Comparison of ENCODE assay signal across 25 mouse cellular contexts in the genomic region with DNA sequence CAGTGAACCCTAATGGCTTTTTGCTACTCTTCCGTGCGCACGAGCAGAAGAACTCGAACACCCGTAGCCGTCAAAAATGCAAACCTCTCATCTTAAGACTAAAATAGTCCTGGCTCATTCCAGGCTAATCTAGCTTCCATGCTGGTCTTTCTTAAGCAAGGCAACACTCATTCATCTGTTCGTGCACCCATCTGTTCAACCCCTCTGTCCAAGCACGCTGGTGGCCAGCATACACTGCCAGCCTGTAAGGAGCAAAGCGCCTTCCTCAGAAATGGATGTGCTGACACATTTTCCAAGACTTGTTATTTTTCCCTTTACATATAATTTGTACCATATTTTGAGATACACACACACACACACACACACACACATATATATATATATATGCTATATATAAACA.
DNase-seq lines count a peak whose midpoint lies in the region; ATAC-seq lines count a peak whose summit lies in the region.
"Had no signal": no experiment of that assay in that cellular context is flagged by ENCODE, and none has a peak within 500 bp of the region (broad histone marks: within the 10 kb centered on the region; RNA-seq: fewer than 3 reads in every experiment).

No protein-coding gene starts in this region.

- WGBS in midbrain, embryonic 11.5 days, result 93% methylated on average over 9 of the region's 9 CpGs

- H3K4me2 ChIP-seq in midbrain, embryonic 11.5 days, result no peak overlapping the region
- H3K4me2 ChIP-seq: kidney, embryonic 15.5 days had no signal

- H3K36me3 ChIP-seq in midbrain, embryonic 11.5 days (ENCODE audit: control insufficient read depth, insufficient read depth, low read length), result 0 out of 2 replicates have a peak, but pooled peaks cover 2% of the 10 kb centered on the region

- H3K4me1 ChIP-seq in midbrain, embryonic 11.5 days (ENCODE audit: control insufficient read depth, insufficient read depth, low read length), result no peaks in the 10 kb centered on the region
- H3K4me1 ChIP-seq: kidney, embryonic 15.5 days had no signal

- H3K9ac ChIP-seq in midbrain, embryonic 11.5 days (ENCODE audit: low read length), result no peak overlapping the region
- H3K9ac ChIP-seq: kidney, embryonic 15.5 days; liver, embryonic 14.5 days had no signal

- H3K4me3 ChIP-seq in midbrain, embryonic 11.5 days (ENCODE audit: low read depth, low read length), result no peak overlapping the region
- H3K4me3 ChIP-seq: gastrocnemius, adult 2 months; heart, adult 2 months; kidney, embryonic 15.5 days; layer of hippocampus, adult 2 months had no signal

- peak; percentile 36 to 45 for DNase-seq in cerebellum, postnatal 14 days
- no peak for DNase-seq in cerebellum, adult 11 months
- DNase-seq in frontal cortex, postnatal 10 days (ENCODE audit: low spot score in 2 of 2), result peak; percentile 32 to 36
- DNase-seq in frontal cortex, postnatal 14 days (ENCODE audit: low spot score in 2 of 2), result no peak
- peak; percentile 66 to 81 for DNase-seq in right cerebral cortex, postnatal 10 days (ENCODE audit: low spot score in 2 of 2)
- DNase-seq in right cerebral cortex, postnatal 25 days, result no peak
- no peak for DNase-seq in midbrain, embryonic 11.5 days (ENCODE audit: low spot score, missing footprints)
- DNase-seq: adrenal gland, postnatal 10 days; cerebellum, adult 8-10 months; gastrocnemius, adult 2 months; gastrocnemius, postnatal 36 days; heart, adult 2 months; kidney, adult 18-20 months; kidney, postnatal 25 days; liver; lung, adult 2 months; lung, postnatal 10 days had no signal

- no peak overlapping the region for H3K27ac ChIP-seq in midbrain, embryonic 11.5 days (ENCODE audit: low read depth, low read length)
- H3K27ac ChIP-seq: gastrocnemius, adult 2 months; heart, adult 2 months; kidney, embryonic 15.5 days; layer of hippocampus, adult 2 months; liver, embryonic 14.5 days; macrophage had no signal

- ATAC-seq in midbrain, embryonic 11.5 days (ENCODE audit: low FRiP score), result no peak
- ATAC-seq: forebrain, embryonic 14.5 days; hindbrain, embryonic 16.5 days; midbrain, embryonic 16.5 days; Patski had no signal

- no peaks in the 10 kb centered on the region for H3K9me3 ChIP-seq in midbrain, embryonic 11.5 days (ENCODE audit: control insufficient read depth, low read length)
- H3K9me3 ChIP-seq: kidney, embryonic 15.5 days had no signal

- no peaks in the 10 kb centered on the region for H3K27me3 ChIP-seq in midbrain, embryonic 11.5 days (ENCODE audit: control insufficient read depth, insufficient read depth, low read length)
- H3K27me3 ChIP-seq: kidney, embryonic 15.5 days; Patski had no signal

Comparison
In these comparisons a context has a peak if more than half of its experiments do, and no peak if none do; other contexts are left out.
1. DNase-seq: peak in cerebellum, postnatal 14 days (2 of 2), frontal cortex, postnatal 10 days (2 of 2) and right cerebral cortex, postnatal 10 days (2 of 2); none in cerebellum, adult 11 months (single experiment), frontal cortex, postnatal 14 days (0 of 2), right cerebral cortex, postnatal 25 days (single experiment) and midbrain, embryonic 11.5 days (single experiment).